ENCODE assay signal across 12 mouse cellular contexts in genomic region chr1:162003729-162004517, GRCm38 (mm10). TPM values are rescaled to one million over a fixed set of nuclear protein-coding genes. Genes with fewer than 3 reads are reported as not detected.
A peak's percentile ranks its signal among the peaks of the same experiment; 100 is the strongest.
DNase-seq lines count a peak whose midpoint lies in the region; ATAC-seq and TF ChIP-seq lines count a peak whose summit lies in the region.
"Had no signal": no experiment of that assay in that cellular context is flagged by ENCODE, and none has a peak within 500 bp of the region (broad histone marks: within the 10 kb centered on the region; RNA-seq: fewer than 3 reads in every experiment).

No protein-coding gene starts in this region.

- intact Hi-C loops in heart, adult 2 months (cut with DNase I), result loop anchor here (5.0 to 10.0 kb wide), 2 partner anchors 213 to 271 kb away; no protein-coding TSS in a partner anchor
- intact Hi-C loops in heart, postnatal 36 days (cut with DNase I), result loop anchor here (2.0 to 5.0 kb wide), 3 partner anchors 37 to 213 kb away; no protein-coding TSS in a partner anchor

- H3K4me1 ChIP-seq in heart, adult 2 months (ENCODE audit: control insufficient read depth, insufficient read depth, low read length), result peaks cover 10% of the 10 kb centered on the region
- H3K4me1 ChIP-seq in hindbrain, embryonic 14.5 days (replicated peaks; ENCODE audit: control insufficient read depth, insufficient read depth, low read length), result peaks cover 15% of the 10 kb centered on the region
- H3K4me1 ChIP-seq in stomach, postnatal 0 days (replicated peaks; ENCODE audit: control insufficient read depth, insufficient read depth), result peaks cover 9% of the 10 kb centered on the region; the same call in 1 of the 2 replicates

- TF ChIP-seq EP300 in heart, adult 2 months (IDR thresholded peaks at IDR 0.05; ENCODE audit: insufficient read depth, low read depth, low read length), result no peak
- no peak for TF ChIP-seq EP300 in stomach, postnatal 0 days (optimal IDR thresholded peaks at IDR 0.05)

- H3K36me3 ChIP-seq in heart, adult 2 months (ENCODE audit: control insufficient read depth, insufficient read depth, low read length), result no peaks in the 10 kb centered on the region; the same call in 1 of the 2 replicates
- no peaks in the 10 kb centered on the region for H3K36me3 ChIP-seq in hindbrain, embryonic 14.5 days (replicated peaks; ENCODE audit: control insufficient read depth, insufficient read depth)
- no peaks in the 10 kb centered on the region for H3K36me3 ChIP-seq in stomach, postnatal 0 days (ENCODE audit: control insufficient read depth, insufficient read depth, low read length)

- WGBS in heart, adult 2 months, result 53% methylated on average over 14 of the region's 14 CpGs
- WGBS in hindbrain, embryonic 14.5 days, result 54% methylated on average over 14 of the region's 14 CpGs
- WGBS in stomach, postnatal 0 days, result 56% methylated on average over 14 of the region's 14 CpGs

- H3K9ac ChIP-seq in heart, adult 2 months (ENCODE audit: low read depth, low read length), result no peak overlapping the region
- H3K9ac ChIP-seq in hindbrain, embryonic 14.5 days, result 0 out of 2 replicates have a peak overlapping the region, but pooled peaks have one; percentile 10
- H3K9ac ChIP-seq in stomach, postnatal 0 days (ENCODE audit: low read length), result no peak overlapping the region

- no peaks in the 10 kb centered on the region for H3K79me2 ChIP-seq in heart, adult 2 months (replicated peaks; ENCODE audit: control insufficient read depth, insufficient read depth, low read length)

- H3K27ac ChIP-seq in heart, adult 2 months, result peak overlapping the region; percentile 71
- H3K27ac ChIP-seq in hindbrain, embryonic 14.5 days, result no peak overlapping the region
- peak overlapping the region; percentile 83 for H3K27ac ChIP-seq in stomach, postnatal 0 days (replicated peaks)

- no peak for ATAC-seq in hindbrain, embryonic 14.5 days (ENCODE audit: low FRiP score)
- ATAC-seq in stomach, postnatal 0 days (ENCODE audit: low FRiP score, low TSS enrichment), result no peak
- ATAC-seq: activated CD4-positive, CD25-positive, alpha-beta regulatory T cell, adult 4 months had no signal

- H3K27me3 ChIP-seq in heart, adult 2 months (ENCODE audit: control insufficient read depth, insufficient read depth, low read length), result no peaks in the 10 kb centered on the region
- no peaks in the 10 kb centered on the region for H3K27me3 ChIP-seq in hindbrain, embryonic 14.5 days (ENCODE audit: control insufficient read depth, insufficient read depth, low read length)
- H3K27me3 ChIP-seq in stomach, postnatal 0 days (ENCODE audit: control insufficient read depth, insufficient read depth, low read length), result no peaks in the 10 kb centered on the region

- no peak overlapping the region for H3K4me3 ChIP-seq in heart, adult 2 months
- no peak overlapping the region for H3K4me3 ChIP-seq in hindbrain, embryonic 14.5 days (replicated peaks; ENCODE audit: low read length)
- no peak overlapping the region for H3K4me3 ChIP-seq in stomach, postnatal 0 days (ENCODE audit: low read depth, low read length)

- no peaks in the 10 kb centered on the region for H3K9me3 ChIP-seq in hindbrain, embryonic 14.5 days (ENCODE audit: control insufficient read depth, low read length)
- H3K9me3 ChIP-seq in stomach, postnatal 0 days (ENCODE audit: control insufficient read depth, low read length), result no peaks in the 10 kb centered on the region

- no peak for TF ChIP-seq POLR2A in heart, adult 2 months (IDR thresholded peaks at IDR 0.05; ENCODE audit: insufficient read depth, low read depth, low read length)

- TF ChIP-seq CTCF in heart, adult 2 months (IDR thresholded peaks at IDR 0.05), result no peak
- no peak for TF ChIP-seq CTCF in stomach, postnatal 0 days (IDR thresholded peaks at IDR 0.05; ENCODE audit: low read depth)

- H3K4me2 ChIP-seq in hindbrain, embryonic 14.5 days (replicated peaks), result no peak overlapping the region
- H3K4me2 ChIP-seq in stomach, postnatal 0 days (replicated peaks; ENCODE audit: low read depth), result no peak overlapping the region

- peak; percentile 15 to 24 for DNase-seq in heart, adult 2 months
- DNase-seq in heart, postnatal 36 days, result no peak
- DNase-seq in retina, embryonic 14.5 days (ENCODE audit: low spot score), result peak; percentile 23
- no peak for DNase-seq in retina, postnatal 1 day
- no peak for DNase-seq in hindbrain, embryonic 14.5 days (ENCODE audit: low spot score)
- no peak for DNase-seq in stomach, postnatal 0 days (ENCODE audit: low spot score)
- DNase-seq in spleen, adult 12 weeks (ENCODE audit: low spot score), result no peak
- no peak for DNase-seq in thymus, postnatal 25 days
- DNase-seq: cerebellum, postnatal 10 days; kidney, postnatal 14 days had no signal

RNA-seq across cellular contexts. Expression of gene 4930558K02Rik, which starts 24.5 kb away (rescaled TPM):
- not detected for total RNA-seq in heart, adult 2 months (2021)
- not detected in 2 replicates for polyA plus RNA-seq in heart, adult 2 months (2012; rRNA removed)
- total RNA-seq in heart, postnatal 36 days (2021), result not detected
- polyA plus RNA-seq in hindbrain, embryonic 14.5 days (2014; fragmentation: Nextera tagmentation; extraction: Ambion mirVana), result 0.20 TPM in 1 of 2 replicates, not detected in the other
- polyA plus RNA-seq in stomach, postnatal 0 days (2015; fragmentation: Nextera tagmentation; extraction: Ambion mirVana), result not detected in 2 replicates
- total RNA-seq: gastrocnemius, adult 18-20 months had no signal
- polyA plus RNA-seq: activated CD4-positive, CD25-positive, alpha-beta regulatory T cell, adult 4 months had no signal

RNA-seq across cellular contexts. Expression of gene Pigc, which starts 34.9 kb away (rescaled TPM):
- 10 to 100 TPM; 11.3 to 11.5 TPM for total RNA-seq in heart, adult 2 months (2021)
- polyA plus RNA-seq in heart, adult 2 months (2012; rRNA removed), result 11.6 and 19.7 TPM in 2 replicates
- 10 to 100 TPM; 14.3 to 17.6 TPM for total RNA-seq in heart, postnatal 36 days (2021)
- 34.5 TPM in 2 replicates for polyA plus RNA-seq in hindbrain, embryonic 14.5 days (2014; fragmentation: Nextera tagmentation; extraction: Ambion mirVana)
- polyA plus RNA-seq in stomach, postnatal 0 days (2015; fragmentation: Nextera tagmentation; extraction: Ambion mirVana), result 29.5 and 29.9 TPM in 2 replicates

Comparison
In these comparisons a context has a peak if more than half of its experiments do, and no peak if none do; other contexts are left out.
1. DNase-seq: peak in heart, adult 2 months (2 of 2) and retina, embryonic 14.5 days (single experiment); none in heart, postnatal 36 days (0 of 2), retina, postnatal 1 day (single experiment), hindbrain, embryonic 14.5 days (single experiment), stomach, postnatal 0 days (single experiment), spleen, adult 12 weeks (single experiment) and thymus, postnatal 25 days (single experiment).